ENCODE assay signal across 8 mouse cellular contexts in genomic region chr4:134370649-134371221, GRCm38 (mm10). TPM values are rescaled to one million over a fixed set of nuclear protein-coding genes. Genes with fewer than 3 reads are reported as not detected.
A peak's percentile ranks its signal among the peaks of the same experiment; 100 is the strongest.
DNase-seq lines count a peak whose midpoint lies in the region; ATAC-seq lines count a peak whose summit lies in the region.

No protein-coding gene starts in this region.

- no peak for DNase-seq in liver, embryonic 11.5 days (ENCODE audit: low spot score)
- no peak for DNase-seq in liver
- DNase-seq in forebrain, embryonic 11.5 days (ENCODE audit: low spot score), result no peak
- DNase-seq in layer of hippocampus, adult 18-20 months (ENCODE audit: low spot score in 2 of 2), result peak; percentile 70 to 87
- DNase-seq in midbrain, embryonic 14.5 days, result no peak
- DNase-seq in ovary, postnatal 36 days (ENCODE audit: low spot score), result no peak
- DNase-seq in embryo, embryonic 10.5 days (ENCODE audit: low spot score), result no peak
- no peak for DNase-seq in urinary bladder, postnatal 14 days (ENCODE audit: low spot score)

- no peak overlapping the region for H3K27ac ChIP-seq in liver, embryonic 11.5 days (ENCODE audit: low read depth, low read length)
- H3K27ac ChIP-seq in forebrain, embryonic 11.5 days (ENCODE audit: low read depth, low read length), result no peak overlapping the region
- no peak overlapping the region for H3K27ac ChIP-seq in midbrain, embryonic 14.5 days (replicated peaks; ENCODE audit: low read depth, low read length)

- peak overlapping the region; percentile 32 for H3K4me3 ChIP-seq in liver, embryonic 11.5 days (ENCODE audit: low read depth, low read length)
- peak overlapping the region; percentile 3; the same call in 1 of the 2 replicates for H3K4me3 ChIP-seq in forebrain, embryonic 11.5 days (ENCODE audit: low read depth, low read length)
- H3K4me3 ChIP-seq in midbrain, embryonic 14.5 days (replicated peaks; ENCODE audit: low read depth, low read length), result peak overlapping the region; percentile 17; the same call in 1 of the 2 replicates

- peaks cover 12% of the 10 kb centered on the region for H3K4me1 ChIP-seq in liver, embryonic 11.5 days (replicated peaks; ENCODE audit: control insufficient read depth, insufficient read depth, low read length)
- peaks cover 7% of the 10 kb centered on the region for H3K4me1 ChIP-seq in forebrain, embryonic 11.5 days (replicated peaks; ENCODE audit: control insufficient read depth, insufficient read depth, low read length)
- H3K4me1 ChIP-seq in midbrain, embryonic 14.5 days (ENCODE audit: control insufficient read depth, insufficient read depth, low read length), result peaks cover 12% of the 10 kb centered on the region

- no peaks in the 10 kb centered on the region for H3K9me3 ChIP-seq in liver, embryonic 11.5 days (ENCODE audit: control insufficient read depth, low read length)
- no peaks in the 10 kb centered on the region for H3K9me3 ChIP-seq in forebrain, embryonic 11.5 days (ENCODE audit: control insufficient read depth, low read length)
- no peaks in the 10 kb centered on the region for H3K9me3 ChIP-seq in midbrain, embryonic 14.5 days (ENCODE audit: control insufficient read depth, low read length)

- H3K4me2 ChIP-seq in liver, embryonic 11.5 days, result peak overlapping the region; percentile 67
- peak overlapping the region; percentile 67 for H3K4me2 ChIP-seq in forebrain, embryonic 11.5 days (ENCODE audit: low read depth, low read length, severe bottlenecking)
- peak overlapping the region; percentile 89 for H3K4me2 ChIP-seq in midbrain, embryonic 14.5 days (ENCODE audit: low read length)

- no peak for ATAC-seq in liver, embryonic 11.5 days (replicated peaks; ENCODE audit: low FRiP score)
- ATAC-seq in forebrain, embryonic 11.5 days (replicated peaks; ENCODE audit: low FRiP score), result no peak
- ATAC-seq in midbrain, embryonic 14.5 days (ENCODE audit: low FRiP score, low TSS enrichment), result no peak

- WGBS in liver, embryonic 11.5 days, result 3% methylated on average over 18 of the region's 18 CpGs
- 1% methylated on average over 18 of the region's 18 CpGs for WGBS in forebrain, embryonic 11.5 days
- WGBS in midbrain, embryonic 14.5 days, result 3% methylated on average over 18 of the region's 18 CpGs

- H3K27me3 ChIP-seq in liver, embryonic 11.5 days (replicated peaks; ENCODE audit: control insufficient read depth, insufficient read depth, low read length), result peaks cover 48% of the 10 kb centered on the region
- H3K27me3 ChIP-seq in forebrain, embryonic 11.5 days (ENCODE audit: control insufficient read depth, insufficient read depth, low read length), result peaks cover 30% of the 10 kb centered on the region
- peaks cover 30% of the 10 kb centered on the region for H3K27me3 ChIP-seq in midbrain, embryonic 14.5 days (ENCODE audit: control insufficient read depth, insufficient read depth, low read length)

- H3K9ac ChIP-seq in liver, embryonic 11.5 days (ENCODE audit: low read depth, low read length), result no peak overlapping the region
- H3K9ac ChIP-seq in forebrain, embryonic 11.5 days (ENCODE audit: low read length), result no peak overlapping the region
- peak overlapping the region; percentile 20; the same call in 1 of the 2 replicates for H3K9ac ChIP-seq in midbrain, embryonic 14.5 days (replicated peaks; ENCODE audit: low read length)

- H3K36me3 ChIP-seq in liver, embryonic 11.5 days (ENCODE audit: control insufficient read depth, insufficient read depth, low read length), result no peaks in the 10 kb centered on the region
- no peaks in the 10 kb centered on the region for H3K36me3 ChIP-seq in forebrain, embryonic 11.5 days (ENCODE audit: control insufficient read depth, insufficient read depth, low read length)
- H3K36me3 ChIP-seq in midbrain, embryonic 14.5 days (ENCODE audit: control insufficient read depth, insufficient read depth, low read length), result no peaks in the 10 kb centered on the region

RNA-seq across cellular contexts. Expression of gene Extl1, which starts 12.9 kb away (rescaled TPM):
- polyA plus RNA-seq in liver, embryonic 11.5 days (2014; fragmentation: Nextera tagmentation; extraction: Ambion mirVana), result 0.42 and 0.67 TPM in 2 replicates
- polyA plus RNA-seq in forebrain, embryonic 11.5 days (2014; fragmentation: Nextera tagmentation; extraction: Ambion mirVana), result 0.15 and 0.71 TPM in 2 replicates
- total RNA-seq in layer of hippocampus, adult 18-20 months (2021), result 10 to 100 TPM; 46.1 to 48.0 TPM
- polyA plus RNA-seq in midbrain, embryonic 14.5 days (2014; fragmentation: Nextera tagmentation; extraction: Ambion mirVana), result 0.28 and 0.53 TPM in 2 replicates

RNA-seq across cellular contexts. Expression of gene Pafah2, which starts 25.4 kb away (rescaled TPM):
- 7.9 and 8.5 TPM in 2 replicates for polyA plus RNA-seq in liver, embryonic 11.5 days (2014; fragmentation: Nextera tagmentation; extraction: Ambion mirVana)
- polyA plus RNA-seq in forebrain, embryonic 11.5 days (2014; fragmentation: Nextera tagmentation; extraction: Ambion mirVana), result 7.2 and 8.8 TPM in 2 replicates
- 1 to 10 TPM; 5.0 to 5.9 TPM for total RNA-seq in layer of hippocampus, adult 18-20 months (2021)
- polyA plus RNA-seq in midbrain, embryonic 14.5 days (2014; fragmentation: Nextera tagmentation; extraction: Ambion mirVana), result 5.0 and 6.9 TPM in 2 replicates

RNA-seq across cellular contexts. Expression of gene Slc30a2, which starts 27.8 kb away (rescaled TPM):
- not detected in 2 replicates for polyA plus RNA-seq in liver, embryonic 11.5 days (2014; fragmentation: Nextera tagmentation; extraction: Ambion mirVana)
- polyA plus RNA-seq in forebrain, embryonic 11.5 days (2014; fragmentation: Nextera tagmentation; extraction: Ambion mirVana), result not detected in 2 replicates
- under 1 TPM in 1 of 2 experiments, not detected in 1; 0.10 TPM for total RNA-seq in layer of hippocampus, adult 18-20 months (2021)
- polyA plus RNA-seq in midbrain, embryonic 14.5 days (2014; fragmentation: Nextera tagmentation; extraction: Ambion mirVana), result 0.11 TPM in 1 of 2 replicates, not detected in the other

RNA-seq across cellular contexts. Expression of gene Trim63, which starts 55.8 kb away (rescaled TPM):
- polyA plus RNA-seq in liver, embryonic 11.5 days (2014; fragmentation: Nextera tagmentation; extraction: Ambion mirVana), result 0.19 and 0.33 TPM in 2 replicates
- polyA plus RNA-seq in forebrain, embryonic 11.5 days (2014; fragmentation: Nextera tagmentation; extraction: Ambion mirVana), result 0.13 TPM in 1 of 2 replicates, not detected in the other
- not detected for total RNA-seq in layer of hippocampus, adult 18-20 months (2021)
- 0.11 TPM in 1 of 2 replicates, not detected in the other for polyA plus RNA-seq in midbrain, embryonic 14.5 days (2014; fragmentation: Nextera tagmentation; extraction: Ambion mirVana)

Comparison
In these comparisons a context has a peak if more than half of its experiments do, and no peak if none do; other contexts are left out.
1. DNase-seq: peak in layer of hippocampus, adult 18-20 months (2 of 2); none in liver, embryonic 11.5 days (single experiment), liver (single experiment), forebrain, embryonic 11.5 days (single experiment), midbrain, embryonic 14.5 days (single experiment), ovary, postnatal 36 days (single experiment), embryo, embryonic 10.5 days (single experiment) and urinary bladder, postnatal 14 days (single experiment).
2. Peak in every context shown above with its lines, with median percentiles within 50 percentile points of each other: H3K4me2 ChIP-seq and H3K4me3 ChIP-seq.